Mouse (Mus musculus) thymus, postnatal 36 days (tissue): ENCODE data around the gene Zfp74.

Source experiments
- DNase-seq, 2 experiments: peaks; one replicate each; pipeline ENCODE4 v3.0.0; 2022; ENCODE audit warnings: mixed read lengths in 2 of 2

Zfp74 gene

DNA sequence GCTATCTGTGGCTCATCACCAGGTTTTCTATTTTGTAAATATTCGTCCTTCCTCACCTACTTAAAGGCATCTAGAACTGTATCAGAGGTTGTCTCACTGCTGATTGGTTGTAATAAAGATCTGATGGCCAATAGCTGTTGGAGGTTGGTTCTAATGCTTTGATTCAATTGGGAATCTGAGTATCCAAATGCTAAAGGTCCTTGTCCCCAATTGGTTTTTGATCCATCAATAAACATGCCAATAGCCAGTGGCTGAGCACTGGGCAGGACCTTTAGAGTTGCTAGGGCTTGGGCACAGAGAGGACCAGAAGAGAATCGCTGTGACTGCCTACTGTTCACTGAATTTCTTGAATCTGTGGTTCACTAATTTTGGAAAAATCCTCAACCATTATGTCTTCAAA is 10.2 kb downstream of the Zfp74 start:
- no peak for DNase-seq

- DNase-seq: no peak
These were observed 11.1 kb downstream of the Zfp74 start for GRCm38 (mm10) chr7:29942740-29943139.

- DNase-seq: no peak
These were observed 12.9 kb downstream of the Zfp74 start for GRCm38 (mm10) chr7:29941027-29941426.

GRCm38 (mm10) chr7:29938856-29939255 is 15.0 kb downstream of the Zfp74 start:
- DNase-seq: no peak

DNA sequence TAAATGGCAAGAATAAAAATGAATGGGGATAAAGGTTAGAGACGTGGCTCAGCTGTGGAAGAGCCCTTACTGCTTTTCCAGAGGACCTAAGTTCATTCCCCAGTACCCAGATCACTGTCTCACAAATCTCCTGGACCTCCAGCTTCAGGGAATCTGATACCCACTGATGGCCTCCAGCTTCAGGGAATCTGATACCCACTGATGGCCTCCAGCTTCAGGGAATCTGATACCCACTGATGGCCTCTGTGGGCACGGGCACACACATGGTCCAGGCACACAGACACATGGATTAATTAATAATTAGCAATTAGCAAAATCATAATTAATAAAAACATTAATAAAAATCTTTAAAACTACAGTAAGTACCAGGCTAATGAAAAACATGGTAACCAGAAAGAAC is 31.1 kb downstream of the Zfp74 start:
- DNase-seq: no peak

GRCm38 (mm10) chr7:29921439-29922093 is 32.3 kb downstream of the Zfp74 start:
- no peak for DNase-seq

DNA sequence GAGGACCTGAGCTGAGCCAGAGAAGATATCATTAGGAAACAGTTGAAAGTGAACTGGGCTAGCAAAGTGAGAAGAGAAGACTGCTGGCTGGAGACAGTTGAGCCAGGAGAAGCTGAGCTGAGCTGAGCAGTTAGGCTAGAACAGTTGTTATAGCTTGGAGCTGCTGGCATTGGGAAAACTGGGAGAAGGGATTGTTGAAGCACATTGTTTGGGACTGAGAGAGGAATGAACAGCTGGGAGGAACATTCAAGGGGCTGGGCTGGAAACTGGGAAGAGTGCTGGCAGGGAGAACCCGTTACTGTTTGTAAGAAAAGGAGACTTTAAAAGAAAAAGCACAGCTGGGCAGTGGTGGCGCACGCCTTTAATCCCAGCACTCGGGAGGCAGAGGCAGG is 35.8 kb downstream of the Zfp74 start:
- DNase-seq: no peak

- no peak for DNase-seq
These were observed 36.4 kb downstream of the Zfp74 start for GRCm38 (mm10) chr7:29917371-29918061.

DNA sequence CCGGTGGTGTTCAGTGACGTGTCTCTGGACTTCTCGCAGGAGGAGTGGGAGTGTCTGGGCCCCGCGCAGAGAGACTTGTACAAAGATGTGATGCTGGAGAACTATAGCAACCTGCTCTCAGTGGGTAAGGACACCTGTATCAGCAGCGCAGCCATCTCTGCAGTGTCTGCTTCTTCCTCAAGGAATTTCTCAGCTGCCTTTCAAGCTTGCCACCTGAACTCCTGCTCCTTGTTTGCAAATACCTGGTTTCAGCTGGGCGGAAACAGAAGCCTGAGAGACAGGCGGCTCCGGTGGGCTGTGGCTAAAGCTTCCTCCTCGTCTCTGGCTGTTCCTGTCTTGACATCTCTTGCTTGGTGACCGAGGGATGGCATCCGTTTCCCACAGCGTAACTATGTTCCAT is 41.7 kb downstream of the Zfp74 start:
- no peak for DNase-seq

GRCm38 (mm10) chr7:29910252-29910651 is 43.6 kb downstream of the Zfp74 start:
- no peak for DNase-seq

DNA sequence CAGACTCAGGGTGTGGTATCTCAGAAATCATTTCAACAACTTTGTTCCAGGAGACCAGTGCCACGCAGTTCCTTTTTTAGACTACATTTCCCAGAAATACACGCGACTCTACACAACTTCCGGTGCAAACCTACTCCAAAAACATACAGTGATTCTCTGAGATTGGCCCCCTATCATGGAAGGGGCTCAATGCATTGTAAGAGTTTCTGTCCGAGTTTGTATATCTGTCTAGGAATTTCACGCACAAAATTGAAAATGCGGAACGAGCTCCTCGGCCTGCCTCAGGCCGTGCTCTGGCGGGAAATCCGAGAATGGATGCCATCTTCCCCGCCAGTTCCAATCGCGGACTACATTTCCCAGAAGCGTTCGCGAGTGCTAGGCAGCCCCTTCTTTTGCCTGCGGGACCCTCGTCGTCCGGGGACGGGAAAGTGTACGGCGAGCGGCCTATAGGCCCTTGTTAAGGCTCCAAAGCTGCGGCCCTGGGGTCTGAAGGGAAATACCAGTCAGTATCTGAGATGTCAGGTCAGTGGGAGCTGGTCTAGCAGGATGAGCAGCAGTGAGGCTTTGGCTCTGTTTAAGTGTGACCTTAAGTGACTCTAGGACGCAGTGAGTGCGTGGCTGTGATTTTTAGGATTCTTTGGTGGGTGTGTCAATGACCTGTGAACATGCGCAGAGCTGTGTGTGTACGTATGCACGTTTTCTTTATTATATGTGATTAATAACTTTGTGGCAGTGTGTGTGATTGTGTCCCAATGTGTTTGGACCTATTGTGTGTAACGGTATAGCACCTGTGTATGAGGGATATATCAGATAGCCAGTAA is 45.5 kb downstream of the Zfp74 start, which contains the start of gene Zfp383:
Zfp383 (plus strand) TSS at position 94 of the 821 bp plus-strand sequence.
- DNase-seq: peak; percentile 76 to 79

DNA sequence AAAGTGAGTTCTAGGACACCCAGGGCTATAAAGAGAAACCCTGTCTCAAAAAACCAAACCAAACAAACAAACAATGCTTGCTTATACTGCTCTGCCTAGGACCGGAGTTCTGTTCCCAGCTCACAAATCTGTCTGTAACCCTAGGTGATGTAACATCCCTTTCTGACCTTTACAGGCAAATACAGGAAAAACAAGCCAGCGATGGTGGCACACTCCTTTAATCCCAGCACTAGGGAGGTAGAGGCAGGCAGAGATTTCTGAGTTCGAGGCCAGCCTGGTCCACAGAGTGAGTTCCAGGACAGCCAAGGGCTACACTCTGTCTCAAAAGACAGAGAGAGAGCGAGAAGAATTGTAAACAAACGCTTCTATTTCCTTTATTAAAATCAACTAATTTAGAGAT is 46.7 kb downstream of the Zfp74 start:
- no peak for DNase-seq

- no peak for DNase-seq
These were observed 47.2 kb downstream of the Zfp74 start for GRCm38 (mm10) chr7:29906682-29907058.

- peak; percentile 45 to 46 for DNase-seq
These were observed 47.8 kb downstream of the Zfp74 start, which contains the start of gene Zfp27 for GRCm38 (mm10) chr7:29905966-29906681. Zfp27 (minus strand) TSS chr7:29906572.

GRCm38 (mm10) chr7:29904101-29904500 is 49.8 kb downstream of the Zfp74 start:
- DNase-seq: no peak

GRCm38 (mm10) chr7:29898351-29898750 is 55.5 kb downstream of the Zfp74 start:
- DNase-seq: no peak

GRCm38 (mm10) chr7:29892756-29893155 is 61.1 kb downstream of the Zfp74 start:
- no peak for DNase-seq

DNA sequence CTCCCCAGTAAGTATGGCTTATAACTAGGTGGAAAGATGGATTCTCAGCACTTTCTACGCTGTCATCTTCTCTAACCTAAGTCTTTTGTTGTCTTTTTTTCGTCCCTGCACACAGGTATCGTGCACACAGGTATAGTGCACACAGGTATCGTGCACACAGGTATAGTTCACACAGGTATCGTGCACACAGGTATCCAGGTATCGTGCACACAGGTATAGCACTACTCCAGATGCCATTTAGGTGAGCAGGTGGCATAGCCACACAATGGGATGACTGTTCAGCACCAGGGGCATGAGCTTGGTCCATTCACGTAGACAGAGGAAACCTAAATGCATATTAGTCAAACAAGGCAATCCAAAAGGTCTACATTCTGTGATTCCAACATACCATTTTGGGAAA is 63.4 kb downstream of the Zfp74 start:
- no peak for DNase-seq

DNA sequence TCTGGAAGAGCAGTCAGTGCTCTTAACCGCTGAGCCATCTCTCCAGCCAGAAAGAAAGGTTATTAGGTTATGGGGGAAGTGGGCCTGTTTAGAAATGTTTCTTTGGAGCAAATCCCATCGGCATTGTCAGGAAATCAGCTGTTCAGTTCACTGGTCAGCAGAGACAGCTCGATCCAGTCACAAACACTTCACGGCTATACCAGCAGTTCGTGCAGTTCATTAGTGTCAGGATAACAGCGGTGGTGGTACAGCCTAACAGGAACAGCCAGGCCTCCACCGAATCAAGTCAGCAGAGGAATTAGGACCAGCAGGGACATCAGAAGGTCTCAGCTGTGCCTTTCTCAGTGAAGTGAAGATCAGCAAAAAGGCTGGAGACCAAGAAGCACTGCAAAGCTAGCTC is 73.0 kb downstream of the Zfp74 start:
- no peak for DNase-seq
